Mouse (Mus musculus) forebrain, postnatal 0 days (tissue): ENCODE results near the gene Rbm19. TPM values are rescaled to one million over a fixed set of nuclear protein-coding genes. Genes with fewer than 3 reads are reported as not detected.

Source experiments
- ATAC-seq: fragments of 200-750 bp; cut with Nextera tagmentation; 2 replicates; pipeline ENCODE4 v1.8.0; 2017; ENCODE audit warnings: mild to moderate bottlenecking, moderate library complexity
- DNase-seq: peaks from one replicate; pipeline ENCODE4 v3.0.0-alpha.2; 2015
- H3K27ac ChIP-seq: fragments of 300-500 bp; sonication (generic); 2 replicates; pipeline ENCODE4 v1.5.1; 2014; ENCODE audit warnings: low read depth, mild to moderate bottlenecking, antibody characterized with exemption, low read length, moderate library complexity, mixed read lengths
- H3K27me3 ChIP-seq: fragments of 300-500 bp; sonication (generic); 2 replicates; pipeline ENCODE4 v1.6.1; 2014; ENCODE audit warnings: mild to moderate bottlenecking, low read length, mixed read lengths; ENCODE audit not compliant: insufficient read depth
- H3K36me3 ChIP-seq: fragments of 300-500 bp; sonication (generic); 2 replicates; pipeline ENCODE4 v1.6.1; 2014; ENCODE audit warnings: mild to moderate bottlenecking, moderate library complexity; ENCODE audit not compliant: insufficient read depth
- H3K4me1 ChIP-seq: fragments of 300-500 bp; sonication (generic); 2 replicates; pipeline ENCODE4 v1.6.1; 2014; ENCODE audit warnings: antibody characterized with exemption; ENCODE audit not compliant: insufficient read depth
- H3K4me2 ChIP-seq: fragments of 300-500 bp; sonication (generic); 2 replicates; pipeline ENCODE4 v1.6.1; 2014; ENCODE audit warnings: low read depth, mild to moderate bottlenecking, moderate library complexity
- H3K4me3 ChIP-seq: fragments of 300-500 bp; sonication (generic); 2 replicates; pipeline ENCODE4 v1.5.1; 2014; ENCODE audit warnings: low read depth, low read length, mixed read lengths
- H3K9ac ChIP-seq: fragments of 300-500 bp; sonication (generic); 2 replicates; pipeline ENCODE4 v1.6.1; 2014; ENCODE audit warnings: mild to moderate bottlenecking
- H3K9me3 ChIP-seq: fragments of 300-500 bp; sonication (generic); 2 replicates; pipeline ENCODE4 v1.6.1; 2016; ENCODE audit warnings: low read length
- CTCF ChIP-seq: sonication (generic); IDR thresholded peaks from 2 replicates; pipeline ENCODE4 v1.5.1; 2016; ENCODE audit warnings: antibody characterized with exemption, control low read depth, low read depth
- WGBS: fragments of 180-500 bp; shearing (Covaris S2); extraction: QIAGEN DNeasy Blood & Tissue Kit; methylation state at CpG from one replicate; pipeline ENCODE4 v1.1.7; 2014; 5-methylcytosine and 5-hydroxymethylcytosine counted together
- polyA plus RNA-seq: library from polyadenylated mRNA; unstranded; fragments of >200 nt; fragmentation: Nextera tagmentation; extraction: Ambion mirVana; gene quantifications from 2 replicates; pipeline ENCODE4 v1.2.1, GENCODE M21; 2015
- total RNA-seq: library from RNA; depleted of rRNA; stranded (reverse); fragments of >200 nt; gene quantifications from 2 replicates; pipeline ENCODE4 v1.2.3, GENCODE M21; 2014

The Rbm19 gene
- total and polyA plus RNA-seq, 2 experiments from 2014 or later = 15.0 to 27.2 TPM

GRCm38 (mm10) chr5:120197813-120198387 is 81.6 kb downstream of the Rbm19 start:
- no peak for DNase-seq
- ATAC-seq = no peak
- H3K27me3 ChIP-seq = no peaks in the 10 kb centered on the region
- H3K4me1 ChIP-seq = peaks cover 16% of the 10 kb centered on the region
- no peaks in the 10 kb centered on the region for H3K9me3 ChIP-seq
- no peak overlapping the region for H3K4me3 ChIP-seq
- H3K27ac ChIP-seq = no peak overlapping the region
- peaks cover 2% of the 10 kb centered on the region; the same call in 1 of the 2 replicates for H3K36me3 ChIP-seq
- H3K9ac ChIP-seq = no peak overlapping the region
- 67% methylated on average over 10 of the region's 10 CpGs for WGBS
- TF ChIP-seq CTCF = no peak
- no peak overlapping the region for H3K4me2 ChIP-seq

DNA sequence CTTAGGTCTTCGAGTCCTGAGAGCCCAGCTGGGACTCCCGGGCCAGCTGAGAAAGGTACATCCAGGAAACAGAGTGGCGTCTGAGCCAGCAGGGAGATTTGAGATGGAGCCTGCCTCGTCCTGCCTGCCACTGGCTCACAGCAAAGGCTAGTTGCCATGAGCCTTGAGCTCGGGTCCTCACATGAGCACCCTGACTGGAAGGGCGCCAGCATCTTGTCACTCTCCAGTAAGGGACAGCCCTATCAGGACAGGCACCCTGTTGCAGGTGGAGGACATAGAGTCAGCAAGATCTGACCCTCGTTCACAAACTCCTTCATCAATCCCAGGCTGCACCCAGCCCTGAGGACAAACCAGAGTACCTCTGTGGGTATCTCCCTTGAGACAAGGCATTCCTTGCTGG is 83.6 kb downstream of the Rbm19 start:
- TF ChIP-seq CTCF = no peak
- Histone ChIP-seq H3K36me3 (peaks cover 2% of the 10 kb centered on the region; the same call in 1 of the 2 replicates), H3K27me3 (no peaks in the 10 kb centered on the region), H3K4me2 (no peak overlapping the region), H3K4me3 (no peak overlapping the region), H3K4me1 (peaks cover 8% of the 10 kb centered on the region), H3K9me3 (no peaks in the 10 kb centered on the region), H3K9ac (no peak overlapping the region), H3K27ac (no peak overlapping the region)
- DNase-seq (no peak), ATAC-seq (no peak)
- 87% methylated on average over 7 of the region's 7 CpGs for WGBS

DNA sequence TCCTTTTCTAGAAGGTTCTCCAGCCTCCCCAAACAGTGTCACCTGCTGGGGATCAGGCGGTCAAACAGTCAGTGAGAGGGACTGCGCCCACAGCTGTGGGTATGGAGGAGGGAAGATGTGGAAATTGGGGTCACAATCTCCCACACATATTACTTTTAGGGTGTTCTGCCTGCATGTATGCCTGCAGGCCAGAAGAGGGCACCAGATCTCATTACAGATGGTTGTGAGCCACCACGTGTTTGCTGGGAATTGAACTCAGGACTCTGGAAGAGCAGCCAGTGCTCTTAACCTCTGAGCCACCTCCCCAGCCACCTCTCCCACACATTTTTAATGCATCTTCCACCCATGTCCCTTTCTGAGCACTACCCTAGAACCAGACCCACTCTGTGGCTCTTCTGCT is 88.1 kb downstream of the Rbm19 start:
- 83% methylated on average over 3 of the region's 3 CpGs for WGBS
- Histone ChIP-seq H3K36me3 (no peaks in the 10 kb centered on the region), H3K9me3 (no peaks in the 10 kb centered on the region), H3K4me1 (0 out of 2 replicates have a peak, but pooled peaks cover 5% of the 10 kb centered on the region), H3K27me3 (no peaks in the 10 kb centered on the region), H3K4me3 (no peak overlapping the region), H3K9ac (no peak overlapping the region), H3K27ac (no peak overlapping the region), H3K4me2 (no peak overlapping the region)
- ATAC-seq (no peak), DNase-seq (no peak)
- TF ChIP-seq CTCF = peak; percentile 40

- H3K9ac ChIP-seq = no peak overlapping the region
- H3K36me3 ChIP-seq = no peaks in the 10 kb centered on the region
- WGBS = 23% methylated on average over 12 of the region's 12 CpGs
- DNase-seq (no peak), ATAC-seq (peak; percentile 71)
- 0 out of 2 replicates have a peak, but pooled peaks cover 5% of the 10 kb centered on the region for H3K4me1 ChIP-seq
- H3K4me3 ChIP-seq = no peak overlapping the region
- no peaks in the 10 kb centered on the region for H3K9me3 ChIP-seq
- no peak overlapping the region for H3K4me2 ChIP-seq
- no peaks in the 10 kb centered on the region; the same call in 1 of the 2 replicates for H3K27me3 ChIP-seq
- TF ChIP-seq CTCF = 0 out of 2 replicates have a peak, but pooled peaks have one; percentile 14
- no peak overlapping the region for H3K27ac ChIP-seq
Observed at GRCm38 (mm10) chr5:120206313-120206943, 90.2 kb downstream of the Rbm19 start.

- H3K27ac ChIP-seq = no peak overlapping the region
- H3K4me3 ChIP-seq = no peak overlapping the region
- TF ChIP-seq CTCF = no peak
- H3K9ac ChIP-seq = no peak overlapping the region
- no peaks in the 10 kb centered on the region for H3K36me3 ChIP-seq
- H3K4me1 ChIP-seq = 0 out of 2 replicates have a peak, but pooled peaks cover 5% of the 10 kb centered on the region
- ATAC-seq = no peak
- 69% methylated on average over 4 of the region's 4 CpGs for WGBS
- H3K27me3 ChIP-seq = no peaks in the 10 kb centered on the region; the same call in 1 of the 2 replicates
- H3K9me3 ChIP-seq = no peaks in the 10 kb centered on the region
- no peak for DNase-seq
- no peak overlapping the region for H3K4me2 ChIP-seq
Observed at GRCm38 (mm10) chr5:120207492-120207891, 91.2 kb downstream of the Rbm19 start.

- H3K27ac ChIP-seq = no peak overlapping the region
- 0 out of 2 replicates have a peak, but pooled peaks cover 5% of the 10 kb centered on the region for H3K4me1 ChIP-seq
- peak overlapping the region; percentile 19; the same call in 1 of the 2 replicates for H3K4me2 ChIP-seq
- no peak overlapping the region for H3K4me3 ChIP-seq
- no peaks in the 10 kb centered on the region for H3K36me3 ChIP-seq
- no peak overlapping the region for H3K9ac ChIP-seq
- no peak for DNase-seq
- no peak for TF ChIP-seq CTCF
- peak; percentile 16; the same call in 1 of the 2 replicates for ATAC-seq
- no peaks in the 10 kb centered on the region; the same call in 1 of the 2 replicates for H3K27me3 ChIP-seq
- H3K9me3 ChIP-seq = no peaks in the 10 kb centered on the region
- 3% methylated on average over 11 of the region's 11 CpGs for WGBS
Observed at GRCm38 (mm10) chr5:120210668-120211067, 94.4 kb downstream of the Rbm19 start.

DNA sequence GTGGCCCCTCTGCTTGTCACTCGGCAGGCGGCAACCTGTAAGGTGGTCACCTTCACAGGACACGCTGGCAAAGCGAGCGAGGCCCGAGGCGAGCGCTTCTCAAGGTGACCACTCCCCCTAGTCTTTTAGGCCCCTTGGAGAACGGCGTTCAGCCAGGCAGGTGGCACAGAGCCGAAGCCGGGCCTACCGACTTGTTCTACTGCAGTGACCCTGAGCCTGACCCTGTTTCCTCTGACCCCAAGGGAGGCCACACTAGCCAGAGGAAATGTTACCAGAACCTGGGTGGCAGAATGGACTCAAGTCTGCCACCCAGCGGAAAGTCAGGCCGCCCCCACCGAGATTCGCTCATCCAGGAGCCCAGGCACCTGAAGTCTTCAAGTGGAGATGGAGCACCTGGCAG is 94.9 kb downstream of the Rbm19 start:
- no peaks in the 10 kb centered on the region for H3K9me3 ChIP-seq
- DNase-seq = no peak
- no peaks in the 10 kb centered on the region for H3K36me3 ChIP-seq
- no peak for ATAC-seq
- H3K4me2 ChIP-seq = peak overlapping the region; percentile 19; the same call in 1 of the 2 replicates
- H3K4me1 ChIP-seq = 0 out of 2 replicates have a peak, but pooled peaks cover 3% of the 10 kb centered on the region
- no peak overlapping the region for H3K27ac ChIP-seq
- H3K4me3 ChIP-seq = no peak overlapping the region
- TF ChIP-seq CTCF = peak; percentile 58
- H3K9ac ChIP-seq = no peak overlapping the region
- 14% methylated on average over 17 of the region's 17 CpGs for WGBS
- no peaks in the 10 kb centered on the region; the same call in 1 of the 2 replicates for H3K27me3 ChIP-seq
